Mouse (Mus musculus) liver, postnatal 0 days (tissue): ENCODE results near the gene Zfand3.

Experiments
- CTCF ChIP-seq: sonication (generic); IDR thresholded peaks from 2 replicates; pipeline ENCODE4 v1.5.1; 2016; ENCODE audit warnings: antibody characterized with exemption, low read depth
- EP300 ChIP-seq: IDR thresholded peaks from 2 replicates; pipeline ENCODE4 v1.6.1; 2016; ENCODE audit warnings: antibody characterized with exemption, low read depth, mild to moderate bottlenecking

- TF ChIP-seq CTCF: no peak
- TF ChIP-seq EP300: no peak
Measured at GRCm38 (mm10) chr17:29990136-29990535, 14.4 kb upstream of the Zfand3 start.
